Mouse (Mus musculus): Measurements from ENCODE around the gene Ppp1r36. TPM values are rescaled to one million over a fixed set of nuclear protein-coding genes. Genes with fewer than 3 reads are reported as not detected.
"Not testable (repeated sequence)": the region's sequence is repeated elsewhere in the genome, so short reads cannot be mapped to it uniquely, and the experiment has no call there.

Ppp1r36 gene
- polyA plus RNA-seq, 1 experiment from 2014 or later, result 3.5 TPM

GRCm38 (mm10) chr12:76425256-76425655, 7.9 kb downstream of the Ppp1r36 start:
- DNase-seq (ENCODE audit: low spot score), result no peak
- WGBS, result 89% methylated on average over 3 of the region's 3 CpGs

GRCm38 (mm10) chr12:76427546-76427945, 10.2 kb downstream of the Ppp1r36 start:
- Histone ChIP-seq H3K27ac (replicated peaks; ENCODE audit: low read depth, low read length) (no peak overlapping the region), H3K36me3 (ENCODE audit: control insufficient read depth, insufficient read depth, low read length) (no peaks in the 10 kb centered on the region), H3K4me2 (ENCODE audit: low read depth, severe bottlenecking) (no peak overlapping the region), H3K27me3 (ENCODE audit: control insufficient read depth, insufficient read depth, low read length) (no peaks in the 10 kb centered on the region), H3K4me3 (ENCODE audit: low read depth, low read length) (no peak overlapping the region), H3K9me3 (ENCODE audit: control insufficient read depth, low read length) (no peaks in the 10 kb centered on the region), H3K4me1 (ENCODE audit: control insufficient read depth, insufficient read depth, low read length) (no peaks in the 10 kb centered on the region), H3K9ac (ENCODE audit: low read length) (no peak overlapping the region)
- ATAC-seq (ENCODE audit: insufficient number of reproducible peaks, low FRiP score, low TSS enrichment, low read depth), result no peak
- 63% methylated on average over 5 of the region's 5 CpGs for WGBS
- no peak for DNase-seq (ENCODE audit: low spot score)

More at GRCm38 (mm10) chr12:76425256-76425655, 7.9 kb downstream of the Ppp1r36 start:
- Histone ChIP-seq H3K9ac (ENCODE audit: low read length) (no peak overlapping the region), H3K36me3 (ENCODE audit: control insufficient read depth, insufficient read depth, low read length) (no peaks in the 10 kb centered on the region), H3K9me3 (ENCODE audit: control insufficient read depth, low read length) (no peaks in the 10 kb centered on the region), H3K4me1 (ENCODE audit: control insufficient read depth, insufficient read depth, low read length) (no peaks in the 10 kb centered on the region), H3K4me2 (ENCODE audit: low read depth, severe bottlenecking) (no peak overlapping the region), H3K27me3 (ENCODE audit: control insufficient read depth, insufficient read depth, low read length) (no peaks in the 10 kb centered on the region), H3K27ac (replicated peaks; ENCODE audit: low read depth, low read length) (no peak overlapping the region), H3K4me3 (ENCODE audit: low read depth, low read length) (no peak overlapping the region)
- no peak for ATAC-seq (ENCODE audit: insufficient number of reproducible peaks, low FRiP score, low TSS enrichment, low read depth)

GRCm38 (mm10) chr12:76430879-76431406, 13.6 kb downstream of the Ppp1r36 start:
- ATAC-seq (ENCODE audit: insufficient number of reproducible peaks, low FRiP score, low TSS enrichment, low read depth) (no peak), DNase-seq (ENCODE audit: low spot score) (no peak)
- Histone ChIP-seq H3K36me3 (ENCODE audit: control insufficient read depth, insufficient read depth, low read length) (no peaks in the 10 kb centered on the region), H3K4me2 (ENCODE audit: low read depth, severe bottlenecking) (no peak overlapping the region), H3K27me3 (ENCODE audit: control insufficient read depth, insufficient read depth, low read length) (no peaks in the 10 kb centered on the region), H3K27ac (replicated peaks; ENCODE audit: low read depth, low read length) (no peak overlapping the region), H3K4me1 (ENCODE audit: control insufficient read depth, insufficient read depth, low read length) (no peaks in the 10 kb centered on the region), H3K9ac (ENCODE audit: low read length) (no peak overlapping the region), H3K4me3 (ENCODE audit: low read depth, low read length) (no peak overlapping the region), H3K9me3 (ENCODE audit: control insufficient read depth, low read length) (no peaks in the 10 kb centered on the region)
- 58% methylated on average over 5 of the region's 5 CpGs for WGBS

DNA sequence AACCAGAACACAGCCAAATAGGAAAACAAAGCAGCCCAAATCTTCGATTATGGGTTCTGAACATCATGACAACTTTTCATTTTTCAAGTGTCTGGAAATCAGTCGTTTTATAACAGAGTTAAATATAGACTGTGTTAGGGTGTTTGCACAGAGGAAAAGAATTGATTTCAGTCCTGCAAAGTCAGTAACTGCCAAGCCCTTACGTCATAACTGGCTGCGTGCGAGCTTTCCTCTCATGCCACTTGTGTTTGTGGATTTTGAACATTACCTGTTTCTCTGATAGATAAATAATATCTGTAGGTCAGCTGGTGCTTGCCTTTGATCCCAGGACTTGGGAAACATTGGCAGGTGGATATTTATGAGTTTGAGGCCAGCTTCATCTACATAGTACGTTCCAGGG, 14.1 kb downstream of the Ppp1r36 start:
- DNase-seq (ENCODE audit: low spot score), result no peak
- ATAC-seq (ENCODE audit: insufficient number of reproducible peaks, low FRiP score, low TSS enrichment, low read depth), result no peak
- H3K4me2 ChIP-seq (ENCODE audit: low read depth, severe bottlenecking), result no peak overlapping the region
- H3K36me3 ChIP-seq (ENCODE audit: control insufficient read depth, insufficient read depth, low read length), result no peaks in the 10 kb centered on the region
- 83% methylated on average over 6 of the region's 6 CpGs for WGBS
- no peaks in the 10 kb centered on the region for H3K27me3 ChIP-seq (ENCODE audit: control insufficient read depth, insufficient read depth, low read length)
- H3K4me3 ChIP-seq (ENCODE audit: low read depth, low read length), result no peak overlapping the region
- no peaks in the 10 kb centered on the region for H3K4me1 ChIP-seq (ENCODE audit: control insufficient read depth, insufficient read depth, low read length)
- no peaks in the 10 kb centered on the region for H3K9me3 ChIP-seq (ENCODE audit: control insufficient read depth, low read length)
- H3K9ac ChIP-seq (ENCODE audit: low read length), result no peak overlapping the region
- no peak overlapping the region for H3K27ac ChIP-seq (replicated peaks; ENCODE audit: low read depth, low read length)

DNA sequence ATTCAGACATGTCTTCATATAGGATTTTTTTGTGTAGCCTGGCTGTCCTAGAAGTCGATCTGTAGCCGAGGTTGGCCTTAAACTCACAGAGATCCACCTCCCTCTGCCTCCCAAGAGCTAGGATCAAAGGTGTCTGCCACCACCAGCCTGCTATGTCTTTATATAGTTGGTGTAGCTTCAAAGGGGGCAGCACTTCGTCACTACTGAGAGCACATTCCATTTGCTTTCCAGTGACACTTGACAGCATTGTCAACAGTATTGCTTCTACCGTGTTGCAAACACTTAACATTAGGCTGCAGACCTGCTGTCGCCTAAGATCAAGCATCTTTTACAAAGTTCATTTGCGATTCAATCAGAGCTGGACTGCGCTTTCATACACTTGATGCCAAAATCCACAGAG, 16.8 kb downstream of the Ppp1r36 start:
- no peak overlapping the region for H3K4me3 ChIP-seq (ENCODE audit: low read depth, low read length)
- H3K4me2 ChIP-seq (ENCODE audit: low read depth, severe bottlenecking), result no peak overlapping the region
- DNase-seq (ENCODE audit: low spot score) (no peak), ATAC-seq (ENCODE audit: insufficient number of reproducible peaks, low FRiP score, low TSS enrichment, low read depth) (no peak)
- 26% methylated on average over 7 of the region's 7 CpGs for WGBS
- no peak overlapping the region for H3K9ac ChIP-seq (ENCODE audit: low read length)
- no peaks in the 10 kb centered on the region for H3K27me3 ChIP-seq (ENCODE audit: control insufficient read depth, insufficient read depth, low read length)
- no peaks in the 10 kb centered on the region for H3K4me1 ChIP-seq (ENCODE audit: control insufficient read depth, insufficient read depth, low read length)
- H3K9me3 ChIP-seq (ENCODE audit: control insufficient read depth, low read length), result no peaks in the 10 kb centered on the region
- no peak overlapping the region for H3K27ac ChIP-seq (replicated peaks; ENCODE audit: low read depth, low read length)
- no peaks in the 10 kb centered on the region for H3K36me3 ChIP-seq (ENCODE audit: control insufficient read depth, insufficient read depth, low read length)

- no peaks in the 10 kb centered on the region for H3K27me3 ChIP-seq (ENCODE audit: control insufficient read depth, insufficient read depth, low read length)
- ATAC-seq (ENCODE audit: insufficient number of reproducible peaks, low FRiP score, low TSS enrichment, low read depth), result no peak
- WGBS, result 4% methylated on average over 17 of the region's 17 CpGs
- H3K36me3 ChIP-seq (ENCODE audit: control insufficient read depth, insufficient read depth, low read length), result no peaks in the 10 kb centered on the region
- H3K27ac ChIP-seq (replicated peaks; ENCODE audit: low read depth, low read length), result no peak overlapping the region
- DNase-seq (ENCODE audit: low spot score), result peak; percentile 48
- peak overlapping the region; percentile 68 for H3K4me2 ChIP-seq (ENCODE audit: low read depth, severe bottlenecking)
- no peaks in the 10 kb centered on the region for H3K9me3 ChIP-seq (ENCODE audit: control insufficient read depth, low read length)
- H3K4me1 ChIP-seq (ENCODE audit: control insufficient read depth, insufficient read depth, low read length), result no peaks in the 10 kb centered on the region
- peak overlapping the region; percentile 38 for H3K4me3 ChIP-seq (ENCODE audit: low read depth, low read length)
- H3K9ac ChIP-seq (ENCODE audit: low read length), result peak overlapping the region; percentile 63
Observed at GRCm38 (mm10) chr12:76435084-76435483, 17.7 kb downstream of the Ppp1r36 start.

- Histone ChIP-seq H3K36me3 (ENCODE audit: control insufficient read depth, insufficient read depth, low read length) (no peaks in the 10 kb centered on the region), H3K4me1 (ENCODE audit: control insufficient read depth, insufficient read depth, low read length) (no peaks in the 10 kb centered on the region), H3K27me3 (ENCODE audit: control insufficient read depth, insufficient read depth, low read length) (no peaks in the 10 kb centered on the region), H3K4me3 (ENCODE audit: low read depth, low read length) (peak overlapping the region; percentile 38), H3K9me3 (ENCODE audit: control insufficient read depth, low read length) (no peaks in the 10 kb centered on the region), H3K4me2 (ENCODE audit: low read depth, severe bottlenecking) (peak overlapping the region; percentile 68; the same call in 1 of the 2 replicates), H3K9ac (ENCODE audit: low read length) (no peak overlapping the region), H3K27ac (replicated peaks; ENCODE audit: low read depth, low read length) (no peak overlapping the region)
- no peak for DNase-seq (ENCODE audit: low spot score)
- no peak for ATAC-seq (ENCODE audit: insufficient number of reproducible peaks, low FRiP score, low TSS enrichment, low read depth)
- WGBS, result 31% methylated on average over 8 of the region's 8 CpGs
Observed at GRCm38 (mm10) chr12:76435549-76435948, 18.2 kb downstream of the Ppp1r36 start.

GRCm38 (mm10) chr12:76443488-76443887, 26.1 kb downstream of the Ppp1r36 start:
- not testable (repeated sequence) for H3K4me3 ChIP-seq (ENCODE audit: low read depth, low read length); H3K27ac ChIP-seq (replicated peaks; ENCODE audit: low read depth, low read length); H3K9me3 ChIP-seq (ENCODE audit: control insufficient read depth, low read length); ATAC-seq (ENCODE audit: insufficient number of reproducible peaks, low FRiP score, low TSS enrichment, low read depth); H3K4me2 ChIP-seq (ENCODE audit: low read depth, severe bottlenecking); H3K27me3 ChIP-seq (ENCODE audit: control insufficient read depth, insufficient read depth, low read length); H3K9ac ChIP-seq (ENCODE audit: low read length); DNase-seq (ENCODE audit: low spot score); H3K4me1 ChIP-seq (ENCODE audit: control insufficient read depth, insufficient read depth, low read length); H3K36me3 ChIP-seq (ENCODE audit: control insufficient read depth, insufficient read depth, low read length)
- 87% methylated on average over 6 of the region's 6 CpGs for WGBS

GRCm38 (mm10) chr12:76444359-76444772, 27.0 kb downstream of the Ppp1r36 start:
- no peak overlapping the region for H3K9ac ChIP-seq (ENCODE audit: low read length)
- no peak for ATAC-seq (ENCODE audit: insufficient number of reproducible peaks, low FRiP score, low TSS enrichment, low read depth)
- no peaks in the 10 kb centered on the region for H3K4me1 ChIP-seq (ENCODE audit: control insufficient read depth, insufficient read depth, low read length)
- H3K27me3 ChIP-seq (ENCODE audit: control insufficient read depth, insufficient read depth, low read length), result no peaks in the 10 kb centered on the region
- H3K36me3 ChIP-seq (ENCODE audit: control insufficient read depth, insufficient read depth, low read length), result no peaks in the 10 kb centered on the region
- no peak overlapping the region for H3K27ac ChIP-seq (replicated peaks; ENCODE audit: low read depth, low read length)
- no peak for DNase-seq (ENCODE audit: low spot score)
- WGBS, result 68% methylated on average over 10 of the region's 10 CpGs
- no peaks in the 10 kb centered on the region for H3K9me3 ChIP-seq (ENCODE audit: control insufficient read depth, low read length)
- no peak overlapping the region for H3K4me3 ChIP-seq (ENCODE audit: low read depth, low read length)
- H3K4me2 ChIP-seq (ENCODE audit: low read depth, severe bottlenecking), result no peak overlapping the region

Data from limb, embryonic 11.5 days (tissue).